Mouse (Mus musculus): ENCODE measurements around the gene Myo3b.

Myo3b gene

DNA sequence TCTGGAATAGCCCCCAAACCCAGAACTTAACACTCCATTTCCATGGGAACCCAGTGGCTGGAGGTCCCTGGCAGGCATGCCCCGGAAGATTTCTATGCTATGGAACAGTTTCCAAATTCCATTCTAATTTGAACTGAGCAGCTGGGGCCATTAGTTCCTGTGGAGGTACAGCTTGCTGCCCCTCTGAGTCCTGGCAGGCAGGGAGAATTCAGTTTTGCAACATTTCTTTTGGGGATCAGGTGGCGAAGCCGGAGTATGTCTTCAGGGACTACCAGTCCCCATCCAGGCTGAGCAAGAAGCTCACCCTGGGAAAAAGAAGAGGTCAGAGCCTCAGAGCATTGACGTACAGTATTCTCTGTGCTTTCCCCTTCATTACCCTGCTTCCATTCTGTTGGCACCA is 94.4 kb downstream of the Myo3b start:
- no peak for DNase-seq (ENCODE audit: low read depth)

DNA sequence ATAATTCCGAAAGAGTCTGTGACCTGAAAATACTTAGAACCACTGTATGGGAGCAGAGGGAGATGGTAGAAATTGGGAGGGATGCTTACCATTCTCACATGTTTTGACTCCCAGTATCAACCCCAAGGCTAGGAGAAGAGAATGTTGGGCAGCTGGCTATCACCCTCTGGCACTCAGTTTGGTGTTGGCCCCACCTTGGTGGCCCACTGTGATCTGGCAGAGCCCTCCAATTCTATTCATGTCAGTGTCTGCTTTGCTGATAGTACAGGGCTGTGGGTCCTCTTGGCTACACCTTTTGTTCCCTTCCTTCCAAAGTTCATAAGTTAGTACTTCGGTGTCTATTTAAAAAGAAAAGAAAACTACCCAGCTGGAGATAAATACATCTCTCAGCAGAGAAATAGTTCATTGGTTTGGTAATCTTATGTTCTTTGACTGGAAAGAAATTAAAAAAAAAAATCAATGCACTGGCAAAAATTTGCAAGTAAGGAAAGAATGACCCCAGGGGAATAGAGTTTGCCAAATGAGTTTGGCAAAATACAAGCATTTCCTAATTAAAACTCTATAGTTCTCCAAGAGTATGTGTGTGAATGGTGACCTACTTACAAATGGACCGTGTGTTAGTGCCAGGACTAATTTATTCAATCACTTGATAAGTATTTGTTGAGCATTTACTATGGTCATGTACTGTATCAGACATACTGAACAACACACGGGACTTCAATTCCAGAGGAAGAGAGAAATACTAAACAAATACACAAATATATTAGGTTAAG is 98.5 kb downstream of the Myo3b start:
- no peak for DNase-seq (ENCODE audit: low read depth)

DNA sequence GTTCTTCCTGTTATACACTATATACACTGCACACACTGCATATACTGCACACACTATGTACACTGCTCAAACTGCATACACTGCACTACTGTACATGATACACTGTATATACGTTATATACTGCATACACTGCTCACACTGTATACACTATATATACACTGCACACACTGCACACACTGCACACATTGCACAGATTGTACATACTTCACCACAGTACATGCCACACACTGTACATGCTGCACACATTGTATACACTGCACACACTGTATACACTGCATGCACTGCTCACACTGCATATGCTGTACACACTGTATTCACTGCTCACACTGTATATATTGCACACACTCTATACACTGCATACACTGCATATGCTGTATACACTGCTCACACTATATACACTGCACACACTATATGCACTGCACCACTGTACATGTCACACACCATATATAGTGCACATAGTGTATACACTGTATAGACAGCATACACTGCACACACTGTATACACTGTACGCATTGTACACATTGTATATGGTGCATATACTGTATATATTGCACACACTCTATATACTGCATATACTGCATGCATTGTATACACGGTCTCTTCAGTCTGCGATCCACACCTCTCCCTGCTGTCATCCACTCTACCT is 104.7 kb downstream of the Myo3b start:
- DNase-seq (ENCODE audit: low read depth): no peak

DNA sequence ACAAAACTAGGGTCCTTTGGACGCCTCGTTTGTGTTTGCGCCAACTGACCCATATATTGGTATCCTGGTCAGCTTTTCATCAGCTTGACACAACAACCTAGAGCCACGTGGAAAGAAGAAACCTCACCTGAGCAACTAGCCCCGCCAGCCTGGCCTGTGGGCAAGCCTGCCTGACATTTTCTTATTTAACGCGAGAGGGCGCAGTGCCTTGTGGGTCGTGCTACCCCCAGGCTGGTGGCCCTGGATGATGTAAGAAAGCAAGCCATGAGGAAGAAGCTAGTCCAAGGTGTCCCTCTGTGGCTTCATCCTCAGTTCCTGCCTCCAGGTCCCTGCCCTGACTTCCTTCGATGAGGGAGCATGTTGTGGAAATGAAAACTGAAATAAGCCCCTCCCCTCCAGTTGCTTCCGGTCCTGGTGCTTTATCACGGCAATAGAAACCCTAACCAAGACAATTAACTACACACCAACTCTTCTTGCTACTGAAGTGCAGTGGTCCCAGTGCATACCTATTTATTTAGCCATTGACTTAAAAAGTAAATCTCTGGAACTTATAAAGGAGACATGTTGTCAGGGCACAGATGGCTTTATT is 108.2 kb downstream of the Myo3b start:
- no peak for DNase-seq (ENCODE audit: low read depth)

DNA sequence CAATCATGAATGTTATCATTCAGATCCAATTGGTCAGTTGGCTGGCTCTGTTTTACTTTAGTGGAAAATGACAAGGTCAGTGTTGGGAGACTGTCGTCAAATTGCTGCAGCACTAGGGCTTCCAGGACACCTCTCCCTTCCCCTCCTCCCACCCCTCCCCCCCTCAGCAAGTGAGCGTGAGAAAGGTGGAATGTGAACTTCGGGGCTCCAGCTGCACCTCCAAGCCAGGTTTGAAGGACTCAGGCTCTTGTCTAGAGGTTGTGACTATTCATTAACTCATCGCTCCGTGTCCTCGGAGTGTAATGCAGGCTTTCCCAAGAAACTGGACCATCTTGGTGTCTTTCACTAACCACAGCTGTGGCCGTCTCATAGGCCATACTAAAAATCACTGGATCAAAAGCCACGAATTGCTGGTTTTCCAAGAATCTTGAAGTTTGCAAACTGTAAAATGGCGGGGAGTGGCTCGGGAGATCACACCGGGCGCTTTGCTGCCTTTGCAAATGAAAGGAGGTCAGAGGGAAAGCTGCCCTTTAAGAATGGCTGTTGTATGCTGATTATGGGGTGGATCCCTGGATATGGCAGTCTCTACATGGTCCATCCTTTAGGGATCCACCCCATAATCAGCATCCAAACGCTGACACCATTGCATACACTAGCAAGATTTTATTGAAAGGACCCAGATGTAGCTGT is 110.0 kb downstream of the Myo3b start:
- DNase-seq (ENCODE audit: low read depth): no peak

DNA sequence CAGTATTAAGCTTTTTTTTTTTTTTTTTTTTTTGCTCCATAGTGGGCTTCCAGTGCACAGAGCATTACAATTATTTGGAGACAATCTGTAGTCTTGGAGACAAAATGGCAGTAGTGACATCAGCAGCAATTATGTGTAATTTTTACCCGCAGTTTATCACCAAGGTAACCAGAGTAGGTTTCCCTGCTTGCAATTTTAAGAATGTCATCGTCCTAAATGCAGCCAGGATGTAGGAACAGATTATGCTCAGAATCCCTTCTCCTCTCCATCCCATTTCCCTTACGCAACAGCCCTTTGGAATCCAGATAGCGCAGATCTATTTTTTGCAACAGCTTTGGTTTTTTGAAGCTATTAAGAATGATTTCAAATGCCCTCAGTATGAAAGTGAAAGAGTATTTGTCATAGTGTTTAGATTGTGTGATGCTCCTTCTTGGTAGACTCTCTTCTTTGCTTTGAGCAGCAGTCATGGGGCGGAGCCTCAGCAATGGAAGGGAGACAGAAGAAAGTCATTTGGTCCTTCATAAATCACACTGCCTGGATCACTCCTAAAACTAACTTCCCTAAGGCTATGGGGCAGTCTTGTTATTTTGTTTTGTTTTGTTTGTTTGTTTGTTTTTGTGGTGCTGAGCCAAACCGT is 111.6 kb downstream of the Myo3b start:
- no peak for DNase-seq (ENCODE audit: low read depth)

DNA sequence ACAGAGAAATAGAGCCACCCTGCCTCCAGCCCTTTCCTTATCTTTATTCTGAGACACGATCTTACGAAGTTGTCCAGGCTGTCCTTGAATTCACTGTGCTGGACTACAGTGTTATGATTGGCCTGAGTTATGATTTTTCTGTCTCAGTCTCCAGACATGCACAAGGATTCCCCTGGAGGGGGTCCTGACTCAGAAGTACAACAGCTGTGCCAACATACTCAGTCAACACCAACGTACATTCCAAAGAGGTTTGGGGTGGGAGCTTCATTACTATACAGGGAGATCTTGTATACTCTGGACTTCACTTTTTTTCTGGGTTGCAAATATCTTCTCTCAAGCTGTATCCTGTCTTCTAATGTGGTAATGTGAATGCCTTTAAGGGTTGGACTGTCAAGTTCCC is 113.0 kb downstream of the Myo3b start:
- DNase-seq (ENCODE audit: low read depth): no peak

DNA sequence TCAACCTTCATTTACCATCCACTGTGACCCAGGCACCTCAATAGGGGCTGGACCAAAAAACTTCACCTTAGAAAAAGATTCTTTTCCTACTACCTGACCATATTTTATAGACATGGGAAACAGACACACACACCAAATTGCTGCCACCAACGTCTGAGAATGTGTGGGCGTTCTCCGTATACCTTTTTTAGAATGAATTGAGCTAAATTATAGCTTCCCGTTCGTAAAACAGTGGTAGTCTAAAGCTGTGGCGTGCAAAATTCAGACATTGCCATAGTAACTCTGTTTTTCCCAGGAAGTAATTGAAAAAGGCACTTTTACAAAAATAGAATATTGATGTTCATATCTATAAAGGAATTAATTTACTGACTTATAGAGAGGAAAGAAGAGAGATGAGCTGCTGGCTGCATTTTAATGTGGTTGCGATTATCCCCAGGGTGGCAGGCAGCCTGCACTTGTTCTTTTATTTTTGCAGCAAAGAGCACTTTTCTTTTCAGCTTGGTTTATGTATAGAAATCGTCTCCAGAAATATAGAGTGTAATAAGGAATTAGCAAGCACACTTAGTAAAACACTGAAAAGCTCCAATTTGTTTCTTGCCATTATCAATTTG is 116.4 kb downstream of the Myo3b start:
- DNase-seq (ENCODE audit: low read depth): no peak

DNA sequence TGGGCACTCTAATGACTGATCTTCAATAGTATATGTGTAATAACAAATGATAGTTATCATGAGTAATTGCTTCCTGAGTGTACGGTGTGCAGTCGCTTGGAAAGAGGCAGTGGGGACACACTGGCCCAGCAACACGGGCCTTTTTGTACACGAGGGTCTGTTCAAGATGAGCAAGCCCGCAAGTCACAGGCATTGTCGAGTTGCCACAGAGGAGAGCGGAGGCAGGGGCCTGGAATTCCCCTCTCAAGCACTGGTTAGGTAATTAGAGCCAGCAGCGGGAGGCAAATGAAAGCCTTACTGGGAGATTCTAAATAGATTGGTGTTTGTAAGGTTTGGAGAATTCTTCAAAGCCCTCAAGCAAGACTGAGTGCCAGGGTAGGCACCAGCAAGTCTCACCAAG is 120.6 kb downstream of the Myo3b start:
- DNase-seq (ENCODE audit: low read depth): no peak

DNA sequence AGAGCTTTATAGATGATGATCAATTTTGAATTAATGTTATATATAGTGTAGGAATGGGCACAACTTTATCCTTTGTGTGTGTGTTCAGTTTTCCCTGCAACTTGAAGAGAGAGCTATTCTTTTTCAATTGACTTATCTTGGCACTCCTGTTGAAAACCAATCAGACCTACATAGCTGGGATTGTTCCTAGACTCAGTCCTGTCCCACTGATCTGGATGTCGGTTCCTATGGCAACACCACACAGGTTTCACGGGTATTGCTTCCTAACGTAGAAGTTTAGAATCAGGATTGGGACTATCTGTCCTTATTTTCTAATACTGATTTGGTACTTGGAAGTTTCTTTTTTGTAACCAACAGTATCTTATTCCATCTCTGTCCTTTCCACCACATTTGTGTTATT is 127.3 kb downstream of the Myo3b start:
- no peak for DNase-seq (ENCODE audit: low read depth)

DNA sequence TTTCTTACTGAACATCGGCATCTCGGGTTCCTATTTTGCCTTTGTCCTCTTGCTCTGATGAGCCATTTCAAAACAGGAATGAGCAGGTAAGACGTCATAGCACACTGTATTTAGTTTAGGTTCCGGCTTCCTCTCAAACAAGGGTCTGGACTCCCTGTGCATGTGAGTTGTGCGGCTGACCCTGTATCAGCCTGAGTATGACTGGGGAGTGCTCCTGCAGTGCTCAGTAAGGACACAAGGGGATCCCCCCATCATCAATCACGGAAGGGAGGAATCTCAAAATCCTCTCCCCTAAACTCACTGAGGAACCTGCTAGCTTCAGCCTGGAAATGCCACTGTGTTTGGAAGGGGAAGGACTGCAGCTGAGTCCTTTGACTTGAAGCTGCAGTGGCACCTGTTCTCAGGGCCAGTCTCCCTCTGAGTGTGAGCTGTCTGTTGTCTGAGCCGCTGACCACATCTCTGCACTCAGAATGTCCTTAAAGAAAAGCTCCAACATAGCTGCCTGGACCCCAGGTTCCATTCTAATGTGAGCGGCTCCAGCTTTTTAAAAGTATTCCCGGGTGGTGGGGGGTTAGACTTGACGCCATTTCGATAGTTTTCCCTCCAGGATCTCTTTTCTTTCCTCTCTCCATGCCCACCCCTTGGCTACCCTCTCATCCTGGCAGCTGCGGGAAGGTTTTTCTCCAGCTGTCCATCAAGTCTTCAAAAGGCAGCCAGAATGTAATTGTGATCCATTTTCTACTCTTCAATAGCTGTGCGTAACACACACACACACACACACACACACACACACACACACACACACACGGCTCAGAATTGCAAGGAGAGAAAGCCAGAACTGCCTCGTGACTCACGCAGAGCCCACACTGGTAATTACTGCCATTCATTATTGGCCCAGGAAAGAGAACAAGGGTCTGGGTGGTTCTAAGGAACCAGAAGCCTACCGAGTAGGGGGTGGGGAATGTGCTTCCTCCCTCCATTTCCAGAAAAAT is 129.3 kb downstream of the Myo3b start:
- no peak for DNase-seq (ENCODE audit: low read depth)

DNA sequence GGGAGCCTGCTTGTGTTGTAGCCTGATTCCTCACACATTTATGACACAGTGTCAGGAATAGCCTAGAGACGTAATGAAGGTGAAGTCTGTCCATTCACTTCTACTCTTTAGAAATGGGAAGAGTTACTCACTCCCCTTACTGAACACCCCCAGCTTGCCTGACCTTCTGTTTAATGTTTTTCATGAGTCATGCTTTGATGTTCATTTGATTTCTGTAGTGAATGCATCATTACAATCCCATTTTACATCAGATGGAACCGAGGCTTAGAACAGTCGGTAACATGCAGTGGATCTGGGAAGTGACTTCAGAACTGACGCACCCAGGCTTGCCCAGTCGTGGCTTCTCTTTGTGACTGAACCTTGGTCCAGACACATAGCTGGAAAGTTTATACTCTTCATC is 131.5 kb downstream of the Myo3b start:
- DNase-seq (ENCODE audit: low read depth): no peak

DNA sequence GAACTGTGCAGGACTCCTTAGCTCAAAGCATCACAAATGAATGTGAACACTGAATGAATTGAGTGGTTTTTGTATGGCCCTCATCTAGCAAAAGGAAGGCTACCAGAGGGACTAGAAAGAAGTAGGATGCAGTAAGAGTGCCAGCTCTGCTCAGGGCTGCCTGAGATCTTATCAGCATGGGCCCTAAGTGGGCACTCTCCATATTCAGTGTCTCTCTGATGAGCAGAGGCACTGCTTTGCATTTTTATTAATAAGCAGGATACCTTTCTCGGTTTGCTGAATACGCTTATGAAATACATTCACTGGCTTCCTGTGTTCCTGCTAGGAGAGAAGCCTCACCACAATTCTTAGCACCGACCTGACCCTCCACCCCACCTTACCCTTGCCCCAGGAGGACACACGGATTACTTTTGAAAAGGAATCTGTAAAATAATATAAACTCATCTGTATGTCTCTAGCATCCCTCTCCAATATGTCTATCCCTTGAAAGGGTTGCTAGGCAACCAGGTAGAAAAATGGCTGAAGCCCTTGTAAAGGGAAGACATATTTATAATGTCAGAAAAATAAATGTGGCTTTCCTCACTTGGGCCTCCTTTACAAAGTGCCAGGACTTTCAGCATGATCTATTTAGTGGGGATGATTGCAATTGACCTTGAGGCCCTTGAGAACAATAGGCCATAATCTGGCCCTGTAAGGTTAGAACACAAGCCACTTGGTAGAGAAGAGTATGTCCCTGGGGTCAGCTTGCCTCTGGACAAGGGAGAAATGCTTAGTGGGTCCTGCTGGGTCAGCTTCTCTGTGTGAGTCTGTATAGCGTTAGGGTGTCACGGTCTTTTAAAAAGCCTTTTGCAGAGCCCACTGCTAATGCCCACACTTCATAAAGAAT is 138.1 kb downstream of the Myo3b start:
- DNase-seq (ENCODE audit: low read depth): no peak

DNA sequence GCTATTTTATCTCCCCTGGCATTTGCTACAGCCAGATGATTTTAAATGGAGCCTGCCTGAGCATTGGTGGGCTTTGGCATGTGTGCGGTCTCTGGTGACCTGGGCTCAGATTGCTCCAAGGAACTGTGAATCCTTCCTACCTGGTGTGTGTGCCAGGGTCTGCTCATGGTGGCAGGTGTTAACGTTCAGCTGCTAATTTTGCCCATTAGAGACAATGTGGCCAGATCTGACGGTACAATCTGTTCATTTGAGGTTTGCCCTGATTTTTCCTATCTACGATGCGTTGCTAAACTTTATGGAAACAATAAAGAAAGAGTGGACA is 138.7 kb downstream of the Myo3b start:
- DNase-seq (ENCODE audit: low read depth): no peak

DNA sequence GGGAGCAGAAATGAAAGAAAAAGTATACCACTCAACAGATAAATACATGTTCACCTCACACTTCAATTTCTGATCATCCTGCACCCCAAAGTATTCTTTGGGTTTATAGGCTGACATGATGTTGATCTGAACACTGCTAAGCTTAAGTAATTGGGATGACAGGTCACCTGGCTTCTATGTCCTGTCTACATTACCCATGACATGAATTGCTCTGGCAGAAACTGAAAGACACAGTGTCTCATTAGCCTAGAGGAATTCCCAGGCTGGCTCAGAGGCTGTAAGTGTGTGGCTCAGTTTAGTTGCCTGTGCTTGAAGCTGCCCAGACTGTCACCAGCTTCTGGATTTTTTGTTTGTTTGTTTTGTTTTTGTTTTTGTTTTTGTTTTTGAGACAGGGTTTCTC is 139.3 kb downstream of the Myo3b start:
- no peak for DNase-seq (ENCODE audit: low read depth)

DNA sequence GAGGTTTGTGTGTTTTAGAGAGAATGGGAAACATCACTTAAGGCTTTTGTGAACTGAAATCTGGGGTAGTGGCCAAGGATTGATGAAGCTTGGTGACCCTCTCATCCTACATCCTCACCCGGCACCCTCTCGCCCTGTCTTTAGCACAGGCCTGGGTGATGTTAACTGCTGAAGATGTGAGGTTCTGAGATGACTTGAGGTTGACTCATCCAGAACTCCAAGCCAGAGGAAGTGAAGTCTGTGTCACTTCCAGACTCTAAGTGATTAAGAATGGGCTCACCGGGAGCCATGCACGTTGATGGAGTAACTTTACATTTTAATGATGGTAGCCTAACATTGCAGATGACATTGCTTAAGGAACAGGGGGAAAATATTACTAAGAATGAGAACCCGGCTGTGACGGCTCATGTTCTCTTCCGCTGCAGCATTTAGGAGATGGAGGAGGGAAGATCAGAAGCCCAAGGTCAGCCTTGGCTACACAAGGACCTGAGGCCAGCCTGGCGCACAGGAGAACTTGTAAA is 143.3 kb downstream of the Myo3b start:
- no peak for DNase-seq (ENCODE audit: low read depth)

DNA sequence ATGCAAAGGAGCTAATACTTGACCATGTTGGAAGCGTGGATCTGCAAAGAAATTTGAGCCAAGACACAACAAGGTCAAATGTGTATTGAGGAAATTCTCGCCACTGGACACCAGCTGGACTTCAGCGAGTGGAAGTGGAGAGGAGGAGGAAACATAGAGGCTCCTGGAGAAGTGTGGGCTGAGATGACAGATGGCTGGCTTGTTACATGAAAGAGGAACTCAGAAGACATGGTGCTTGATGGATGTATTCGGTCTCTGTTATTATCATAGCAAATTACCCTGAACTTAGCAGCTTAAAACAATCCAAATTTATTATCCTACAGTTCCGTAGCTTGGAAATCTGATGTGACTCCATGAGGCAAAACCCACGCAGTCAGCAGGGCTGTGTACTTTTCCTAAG is 148.1 kb downstream of the Myo3b start:
- DNase-seq (ENCODE audit: low read depth): no peak

DNA sequence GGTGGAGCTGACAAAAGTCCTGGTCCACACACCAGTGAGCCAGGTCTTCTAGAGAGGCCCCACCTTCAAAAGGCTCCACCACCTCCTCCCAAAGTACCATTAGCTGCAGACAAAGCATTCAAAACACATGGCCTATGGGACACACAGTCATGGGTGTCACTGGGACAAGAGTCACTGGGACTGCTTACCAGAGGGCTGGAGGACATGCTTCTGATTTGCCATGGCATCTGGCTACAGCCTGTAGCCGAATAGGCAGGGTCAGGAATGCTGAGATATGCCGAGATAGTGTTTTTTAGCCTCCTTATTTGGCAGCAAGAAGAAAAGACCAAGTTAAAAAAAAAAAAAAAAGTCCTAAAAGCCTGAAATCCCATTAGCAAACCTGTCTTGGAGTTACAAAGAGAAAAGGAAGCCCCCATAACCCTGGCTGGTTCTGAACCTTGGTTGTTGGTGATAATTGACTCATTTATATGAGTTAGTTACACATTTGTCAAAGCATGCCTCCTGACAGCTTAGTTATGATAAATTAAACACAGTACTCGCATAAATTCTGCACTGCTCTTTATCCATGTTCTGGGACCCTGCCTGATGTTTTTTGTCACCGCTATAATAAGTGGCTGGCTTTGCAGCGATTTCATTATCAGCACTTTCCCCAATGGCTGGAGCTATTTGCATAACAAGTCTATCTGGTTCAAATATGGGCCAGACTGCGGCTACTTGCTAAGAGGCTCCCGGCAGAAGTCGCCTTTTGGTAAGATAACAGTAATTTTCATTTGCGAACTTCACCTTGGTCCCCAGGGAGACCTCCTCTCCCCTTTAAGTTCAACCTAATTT is 156.7 kb downstream of the Myo3b start:
- DNase-seq (ENCODE audit: low read depth): no peak
